Mouse (Mus musculus): ENCODE results near the gene Dlg2. TPM values are rescaled to one million over a fixed set of nuclear protein-coding genes. Genes with fewer than 3 reads are reported as not detected.

The Dlg2 gene
- 5.1 and 8.6 TPM in 2 replicates for polyA plus RNA-seq (2014; fragmentation: Nextera tagmentation; extraction: Ambion mirVana)

DNA sequence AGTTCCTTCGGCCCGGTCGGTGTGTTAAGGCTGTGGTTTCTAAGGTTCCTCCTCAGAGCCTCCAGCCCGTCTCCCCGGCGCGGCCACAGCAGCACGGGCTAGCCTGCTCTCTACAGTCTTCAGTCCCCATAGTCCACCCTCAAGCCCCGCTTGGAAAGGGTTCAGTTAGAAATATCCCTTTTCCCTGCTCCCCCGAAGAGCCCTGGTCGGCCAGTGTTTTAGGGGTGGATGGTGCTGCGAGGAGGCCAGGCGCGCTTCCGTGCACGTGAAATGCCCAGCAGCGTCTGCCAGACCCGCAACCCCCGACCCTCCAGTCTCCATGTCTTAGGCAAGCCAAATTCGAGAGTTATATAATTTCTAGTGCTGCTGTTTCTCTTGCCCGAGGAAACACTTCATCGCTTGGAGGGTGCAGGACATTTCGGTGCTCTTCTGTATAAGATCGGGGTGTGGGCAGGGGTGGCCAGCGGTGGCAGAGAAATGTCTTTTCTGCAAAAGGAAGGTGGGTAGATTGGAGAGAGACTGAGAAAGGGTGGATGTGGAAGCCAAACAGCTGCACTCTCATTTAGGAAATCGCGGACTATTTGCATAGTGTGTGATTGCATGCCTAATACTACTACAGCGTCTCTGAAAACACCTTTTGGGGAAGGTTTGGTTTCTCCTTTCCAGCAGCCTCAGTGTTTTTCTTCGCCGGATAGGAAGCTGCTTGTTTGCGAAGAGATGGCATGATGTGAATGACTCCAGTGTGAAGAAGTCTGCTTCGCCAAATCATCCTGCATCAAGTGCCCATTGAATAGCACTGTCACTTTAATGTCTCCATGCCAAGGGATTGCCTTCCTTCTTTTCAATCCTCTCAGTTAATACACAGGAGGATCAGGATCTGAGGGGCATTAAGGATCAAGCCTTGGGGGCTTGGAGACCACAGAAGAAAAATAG is at the start of gene Dlg2:
TSS of gene Dlg2 (plus strand) at position 360 of the 933 bp plus-strand sequence.
- WGBS, result 1% methylated on average over 32 of the region's 32 CpGs
- Histone ChIP-seq H3K4me3 (ENCODE audit: low read depth, low read length) (peak within 1 kb of the TSS; percentile 65), H3K27ac (ENCODE audit: low read length) (no peak within 1 kb of the TSS; the same call in 1 of the 2 replicates), H3K4me2 (replicated peaks; ENCODE audit: low read depth, low read length) (peak within 1 kb of the TSS; percentile 81), H3K9ac (replicated peaks; ENCODE audit: low read depth, low read length) (peak within 1 kb of the TSS; percentile 60), H3K36me3 (ENCODE audit: control insufficient read depth, insufficient read depth, low read length) (no peaks in the 10 kb centered on the region), H3K4me1 (ENCODE audit: control insufficient read depth, insufficient read depth, low read length) (0 out of 2 replicates have a peak, but pooled peaks cover 4% of the 10 kb centered on the region), H3K27me3 (ENCODE audit: control insufficient read depth, insufficient read depth, low read length) (no peaks in the 10 kb centered on the region), H3K9me3 (ENCODE audit: control insufficient read depth, low read depth, low read length) (no peaks in the 10 kb centered on the region)
- peak; percentile 5; the same call in 1 of the 2 replicates for ATAC-seq (ENCODE audit: insufficient number of reproducible peaks, insufficient read depth, low FRiP score, low read depth)

DNA sequence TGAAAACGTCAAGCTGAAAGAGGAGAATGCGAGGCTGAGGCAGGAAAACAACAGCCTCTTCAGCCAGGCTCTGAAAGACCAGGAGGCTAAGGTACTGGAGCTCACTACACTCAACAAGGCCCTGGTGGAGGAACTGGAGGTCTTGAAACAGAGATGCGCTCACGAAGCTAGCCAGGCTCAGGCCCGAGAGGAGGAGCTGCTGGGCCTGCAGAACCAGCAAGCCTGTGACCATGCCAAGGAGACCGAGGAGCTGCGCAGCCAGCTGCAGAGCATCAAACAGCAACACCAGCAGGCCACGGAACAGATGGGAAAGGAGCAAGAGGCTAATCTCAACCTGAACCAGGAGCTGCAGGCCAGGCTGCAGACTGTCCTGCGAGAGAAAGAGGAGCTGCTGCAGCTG is 49.5 kb upstream of the Dlg2 start:
- Histone ChIP-seq H3K9ac (replicated peaks; ENCODE audit: low read depth, low read length) (no peak overlapping the region), H3K4me1 (ENCODE audit: control insufficient read depth, insufficient read depth, low read length) (peaks cover 5% of the 10 kb centered on the region), H3K9me3 (ENCODE audit: control insufficient read depth, low read depth, low read length) (no peaks in the 10 kb centered on the region), H3K36me3 (ENCODE audit: control insufficient read depth, insufficient read depth, low read length) (no peaks in the 10 kb centered on the region), H3K27ac (ENCODE audit: low read length) (no peak overlapping the region), H3K4me2 (replicated peaks; ENCODE audit: low read depth, low read length) (peak overlapping the region; percentile 53), H3K4me3 (ENCODE audit: low read depth, low read length) (peak overlapping the region; percentile 22; the same call in 1 of the 2 replicates), H3K27me3 (ENCODE audit: control insufficient read depth, insufficient read depth, low read length) (no peaks in the 10 kb centered on the region)
- no peak for ATAC-seq (ENCODE audit: insufficient number of reproducible peaks, insufficient read depth, low FRiP score, low read depth)
- 51% methylated on average over 9 of the region's 9 CpGs for WGBS

- H3K4me1 ChIP-seq (ENCODE audit: control insufficient read depth, insufficient read depth, low read length), result peaks cover under 1% of the 10 kb centered on the region; the same call in 1 of the 2 replicates
- H3K4me2 ChIP-seq (replicated peaks; ENCODE audit: low read depth, low read length), result no peak overlapping the region
- no peaks in the 10 kb centered on the region for H3K36me3 ChIP-seq (ENCODE audit: control insufficient read depth, insufficient read depth, low read length)
- no peak overlapping the region for H3K4me3 ChIP-seq (ENCODE audit: low read depth, low read length)
- no peak overlapping the region for H3K27ac ChIP-seq (ENCODE audit: low read length)
- H3K9ac ChIP-seq (replicated peaks; ENCODE audit: low read depth, low read length), result no peak overlapping the region
- H3K9me3 ChIP-seq (ENCODE audit: control insufficient read depth, low read depth, low read length), result no peaks in the 10 kb centered on the region
- no peaks in the 10 kb centered on the region for H3K27me3 ChIP-seq (ENCODE audit: control insufficient read depth, insufficient read depth, low read length)
- ATAC-seq (ENCODE audit: insufficient number of reproducible peaks, insufficient read depth, low FRiP score, low read depth), result no peak
Observed at GRCm38 (mm10) chr7:90432221-90432620, 44.3 kb upstream of the Dlg2 start.

DNA sequence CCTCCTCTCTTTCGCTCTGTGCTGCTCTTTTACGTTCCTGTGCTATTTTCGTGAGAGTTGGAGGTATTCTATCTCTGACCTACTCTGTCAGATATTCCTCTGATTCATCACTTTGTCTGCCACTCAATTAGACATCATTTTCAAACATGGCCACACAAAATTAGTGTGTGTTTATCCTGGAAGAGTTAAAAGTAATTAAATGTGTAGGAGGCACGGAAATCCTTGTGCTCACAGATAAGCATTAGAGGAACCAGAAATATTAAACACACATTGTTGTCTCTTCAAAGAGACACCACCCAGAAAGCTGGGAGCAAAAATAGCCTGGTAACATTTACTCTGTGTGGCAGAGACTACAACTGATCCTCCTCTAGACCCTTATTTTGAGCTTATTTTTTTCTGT is 36.4 kb upstream of the Dlg2 start:
- Histone ChIP-seq H3K27ac (ENCODE audit: low read length) (no peak overlapping the region), H3K27me3 (ENCODE audit: control insufficient read depth, insufficient read depth, low read length) (no peaks in the 10 kb centered on the region), H3K4me1 (ENCODE audit: control insufficient read depth, insufficient read depth, low read length) (no peaks in the 10 kb centered on the region), H3K9me3 (ENCODE audit: control insufficient read depth, low read depth, low read length) (no peaks in the 10 kb centered on the region), H3K36me3 (ENCODE audit: control insufficient read depth, insufficient read depth, low read length) (no peaks in the 10 kb centered on the region), H3K9ac (replicated peaks; ENCODE audit: low read depth, low read length) (no peak overlapping the region), H3K4me3 (ENCODE audit: low read depth, low read length) (no peak overlapping the region), H3K4me2 (replicated peaks; ENCODE audit: low read depth, low read length) (no peak overlapping the region)
- 75% methylated on average over 4 of the region's 4 CpGs for WGBS
- ATAC-seq (ENCODE audit: insufficient number of reproducible peaks, insufficient read depth, low FRiP score, low read depth), result no peak

- Histone ChIP-seq H3K27ac (ENCODE audit: low read length) (0 out of 2 replicates have a peak overlapping the region, but pooled peaks have one; percentile 55), H3K4me1 (ENCODE audit: control insufficient read depth, insufficient read depth, low read length) (no peaks in the 10 kb centered on the region), H3K27me3 (ENCODE audit: control insufficient read depth, insufficient read depth, low read length) (no peaks in the 10 kb centered on the region), H3K36me3 (ENCODE audit: control insufficient read depth, insufficient read depth, low read length) (peaks cover 1% of the 10 kb centered on the region; the same call in 1 of the 2 replicates), H3K9me3 (ENCODE audit: control insufficient read depth, low read depth, low read length) (no peaks in the 10 kb centered on the region), H3K9ac (replicated peaks; ENCODE audit: low read depth, low read length) (peak overlapping the region; percentile 97), H3K4me3 (ENCODE audit: low read depth, low read length) (peak overlapping the region; percentile 99), H3K4me2 (replicated peaks; ENCODE audit: low read depth, low read length) (peak overlapping the region; percentile 62)
- WGBS, result 16% methylated on average over 4 of the region's 4 CpGs
- ATAC-seq (ENCODE audit: insufficient number of reproducible peaks, insufficient read depth, low FRiP score, low read depth), result 0 out of 2 replicates have a peak, but pooled peaks have one; percentile 4
Observed at GRCm38 (mm10) chr7:90442070-90442469, 34.4 kb upstream of the Dlg2 start.

- Histone ChIP-seq H3K4me1 (ENCODE audit: control insufficient read depth, insufficient read depth, low read length) (no peaks in the 10 kb centered on the region), H3K9me3 (ENCODE audit: control insufficient read depth, low read depth, low read length) (no peaks in the 10 kb centered on the region), H3K4me2 (replicated peaks; ENCODE audit: low read depth, low read length) (peak within 1 kb of the TSS; percentile 95), H3K4me3 (ENCODE audit: low read depth, low read length) (peak within 1 kb of the TSS; percentile 99), H3K27me3 (ENCODE audit: control insufficient read depth, insufficient read depth, low read length) (no peaks in the 10 kb centered on the region), H3K9ac (replicated peaks; ENCODE audit: low read depth, low read length) (peak within 1 kb of the TSS; percentile 97), H3K27ac (ENCODE audit: low read length) (peak within 1 kb of the TSS; percentile 99), H3K36me3 (ENCODE audit: control insufficient read depth, insufficient read depth, low read length) (peaks cover 6% of the 10 kb centered on the region; the same call in 1 of the 2 replicates)
- peak; percentile 95 for ATAC-seq (ENCODE audit: insufficient number of reproducible peaks, insufficient read depth, low FRiP score, low read depth)
- under 1% methylated on average over 52 of the region's 54 CpGs for WGBS
Observed at GRCm38 (mm10) chr7:90442518-90443080, 33.9 kb upstream of the Dlg2 start, which contains the start of gene Crebzf. Gene Crebzf, plus strand, starts transcription at chr7:90442729.

DNA sequence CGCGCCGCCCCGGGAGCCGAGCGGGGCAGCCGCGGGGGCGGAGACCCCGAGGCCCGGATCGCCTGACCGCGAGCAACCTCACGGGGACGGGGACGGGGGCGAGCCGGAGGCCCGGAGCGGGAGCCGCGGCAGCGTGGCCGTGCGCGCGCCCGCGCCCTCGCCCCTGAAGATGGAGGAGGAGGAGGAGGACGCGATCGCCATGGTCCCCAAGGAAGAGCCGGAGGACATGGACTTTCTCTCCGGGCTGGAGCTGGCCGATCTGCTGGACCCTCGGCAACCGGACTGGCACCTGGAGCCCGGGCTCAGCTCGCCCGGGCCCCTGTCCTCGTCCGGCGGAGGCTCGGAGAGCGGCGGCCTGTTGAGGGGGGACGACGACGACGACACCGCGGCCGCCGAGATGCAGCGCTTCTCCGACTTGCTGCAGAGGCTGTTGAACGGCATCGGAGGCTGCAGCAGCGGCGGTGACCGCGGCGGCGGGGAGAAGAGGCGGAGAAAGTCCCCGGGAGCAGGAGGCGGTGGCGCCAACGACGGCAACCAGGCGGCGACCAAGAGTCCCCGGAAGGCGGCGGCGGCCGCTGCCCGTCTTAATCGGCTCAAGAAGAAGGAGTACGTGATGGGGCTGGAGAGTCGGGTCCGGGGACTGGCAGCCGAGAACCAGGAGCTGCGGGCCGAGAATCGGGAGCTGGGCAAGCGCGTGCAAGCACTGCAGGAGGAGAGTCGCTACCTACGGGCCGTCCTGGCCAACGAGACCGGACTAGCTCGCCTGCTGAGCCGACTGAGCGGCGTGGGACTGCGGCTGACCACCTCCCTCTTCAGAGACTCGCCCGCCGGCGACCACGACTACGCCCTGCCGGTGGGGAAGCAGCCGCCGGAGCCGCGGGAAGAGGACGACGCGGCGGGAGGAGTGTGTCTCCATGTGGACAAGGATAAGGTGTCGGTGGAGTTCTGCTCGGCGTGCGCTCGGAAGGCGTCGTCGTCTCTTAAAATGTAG is 33.1 kb upstream of the Dlg2 start:
- WGBS, result under 1% methylated on average over 104 of the region's 123 CpGs
- H3K27me3 ChIP-seq (ENCODE audit: control insufficient read depth, insufficient read depth, low read length), result no peaks in the 10 kb centered on the region
- H3K9ac ChIP-seq (replicated peaks; ENCODE audit: low read depth, low read length), result peak overlapping the region; percentile 97
- peak overlapping the region; percentile 99 for H3K27ac ChIP-seq (ENCODE audit: low read length)
- no peaks in the 10 kb centered on the region for H3K9me3 ChIP-seq (ENCODE audit: control insufficient read depth, low read depth, low read length)
- H3K36me3 ChIP-seq (ENCODE audit: control insufficient read depth, insufficient read depth, low read length), result peaks cover 11% of the 10 kb centered on the region; the same call in 1 of the 2 replicates
- peak; percentile 72 for ATAC-seq (ENCODE audit: insufficient number of reproducible peaks, insufficient read depth, low FRiP score, low read depth)
- peak overlapping the region; percentile 95 for H3K4me2 ChIP-seq (replicated peaks; ENCODE audit: low read depth, low read length)
- no peaks in the 10 kb centered on the region for H3K4me1 ChIP-seq (ENCODE audit: control insufficient read depth, insufficient read depth, low read length)
- peak overlapping the region; percentile 99 for H3K4me3 ChIP-seq (ENCODE audit: low read depth, low read length)
